Mouse (Mus musculus): Measurements from ENCODE around the gene Abraxas1. TPM values are rescaled to one million over a fixed set of nuclear protein-coding genes. Genes with fewer than 3 reads are reported as not detected.

Abraxas1 gene
- polyA plus RNA-seq, 1 experiment, result 6.1 TPM

- no peak for DNase-seq (ENCODE audit: low read depth)
Observed at GRCm38 (mm10) chr5:100822826-100823225, 2.1 kb upstream of the Abraxas1 start.

- DNase-seq (ENCODE audit: low read depth), result no peak
Observed at GRCm38 (mm10) chr5:100821375-100821774, 610 bp upstream of the Abraxas1 start.

- no peak for DNase-seq (ENCODE audit: low read depth)
Observed at GRCm38 (mm10) chr5:100819568-100820480, 941 bp downstream of the Abraxas1 start.

- no peak for DNase-seq (ENCODE audit: low read depth)
Observed at GRCm38 (mm10) chr5:100818341-100818740, 2.4 kb downstream of the Abraxas1 start.

- peak; percentile 50 for DNase-seq (ENCODE audit: low read depth)
Observed at GRCm38 (mm10) chr5:100798165-100798860, 22.5 kb downstream of the Abraxas1 start, which contains the start of the genes Helq and Mrps18c. Helq (minus strand) TSS chr5:100798598. Mrps18c (plus strand) TSS chr5:100798627.

GRCm38 (mm10) chr5:100794084-100794483 is 26.7 kb downstream of the Abraxas1 start:
- no peak for DNase-seq (ENCODE audit: low read depth)

- DNase-seq (ENCODE audit: low read depth), result no peak
Observed at GRCm38 (mm10) chr5:100792261-100792660, 28.5 kb downstream of the Abraxas1 start.

- DNase-seq (ENCODE audit: low read depth), result no peak
Observed at GRCm38 (mm10) chr5:100787527-100787926, 33.2 kb downstream of the Abraxas1 start.

GRCm38 (mm10) chr5:100779002-100779401 is 41.8 kb downstream of the Abraxas1 start:
- no peak for DNase-seq (ENCODE audit: low read depth)

- no peak for DNase-seq (ENCODE audit: low read depth)
Observed at GRCm38 (mm10) chr5:100776900-100777299, 43.9 kb downstream of the Abraxas1 start.

- DNase-seq (ENCODE audit: low read depth), result no peak
Observed at GRCm38 (mm10) chr5:100775778-100776404, 44.9 kb downstream of the Abraxas1 start.

GRCm38 (mm10) chr5:100771575-100771974 is 49.2 kb downstream of the Abraxas1 start:
- DNase-seq (ENCODE audit: low read depth), result no peak

- no peak for DNase-seq (ENCODE audit: low read depth)
Observed at GRCm38 (mm10) chr5:100766026-100766425, 54.7 kb downstream of the Abraxas1 start.

GRCm38 (mm10) chr5:100761736-100762135 is 59.0 kb downstream of the Abraxas1 start:
- DNase-seq (ENCODE audit: low read depth), result no peak

- DNase-seq (ENCODE audit: low read depth), result no peak
Observed at GRCm38 (mm10) chr5:100760049-100760663, 60.6 kb downstream of the Abraxas1 start.

GRCm38 (mm10) chr5:100758121-100758520 is 62.6 kb downstream of the Abraxas1 start:
- DNase-seq (ENCODE audit: low read depth), result no peak

Other genes with a start within 250 kb of the Abraxas1 start
- gene Plac8, start 248.7 kb downstream of the Abraxas1 start, polyA plus RNA-seq (2012; rRNA removed), result 354 and 431 TPM in 2 replicates
- 95.5 and 104 TPM in 2 replicates for gene Coq2, start 145.8 kb downstream of the Abraxas1 start, polyA plus RNA-seq (2012; rRNA removed)
- 1.3 and 1.9 TPM in 2 replicates for gene Hpse, start 101.2 kb downstream of the Abraxas1 start, polyA plus RNA-seq (2012; rRNA removed)
- 5.1 and 6.1 TPM in 2 replicates for gene Helq, start 22.4 kb downstream of the Abraxas1 start, polyA plus RNA-seq (2012; rRNA removed)
- gene Mrps18c, start 22.3 kb downstream of the Abraxas1 start, polyA plus RNA-seq (2012; rRNA removed), result 17.6 and 21.1 TPM in 2 replicates
- 19.4 and 21.9 TPM in 2 replicates for gene Gpat3, start 24.7 kb upstream of the Abraxas1 start, polyA plus RNA-seq (2012; rRNA removed)